Mouse (Mus musculus): ENCODE data around the gene Plxnd1. TPM values are rescaled to one million over a fixed set of nuclear protein-coding genes. Genes with fewer than 3 reads are reported as not detected.

The Plxnd1 gene
- total RNA-seq, 2 experiments from 2014 or later: 127 to 131 TPM

DNA sequence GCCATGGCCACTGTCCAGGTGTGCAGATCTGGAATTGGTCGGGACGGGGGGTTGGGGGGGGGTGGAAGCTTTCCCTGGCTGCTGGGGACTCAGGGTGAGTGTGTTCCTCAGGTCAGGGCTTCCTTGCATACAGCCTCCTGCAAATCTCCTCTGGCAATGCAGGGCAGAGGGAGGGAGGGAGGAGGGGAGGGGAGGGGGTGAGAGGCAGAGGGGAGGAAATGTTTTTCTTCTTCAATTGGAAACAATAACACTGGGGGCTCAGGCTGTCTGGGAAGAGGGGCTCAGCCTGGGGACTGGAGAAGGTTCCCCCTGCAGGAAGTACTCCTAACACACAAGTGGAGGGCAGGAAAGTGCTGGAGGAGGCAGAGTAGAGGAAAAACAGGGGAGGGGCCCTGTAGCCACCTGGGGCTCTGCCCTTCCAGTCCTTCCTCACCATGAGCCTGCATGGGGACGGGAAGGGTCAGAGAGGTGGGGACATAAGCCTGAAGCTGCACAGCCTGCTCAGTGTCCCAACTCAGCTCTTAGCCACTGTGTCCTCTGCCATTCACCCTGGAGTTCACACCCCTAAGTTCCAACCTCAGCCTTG, 3.0 kb upstream of the Plxnd1 start:
- DNase-seq (ENCODE audit: extremely low spot score in 1 of 2, low spot score in 2 of 2): no peak
- TF ChIP-seq CTCF (IDR thresholded peaks at IDR 0.05): no peak
- H3K4me3 ChIP-seq: no peak overlapping the region
- intact Hi-C loops (cut with DNase I): loop anchor here (2.0 kb wide), 1 partner anchor 97 kb away; no protein-coding TSS in a partner anchor
- no peak overlapping the region for H3K27ac ChIP-seq

DNA sequence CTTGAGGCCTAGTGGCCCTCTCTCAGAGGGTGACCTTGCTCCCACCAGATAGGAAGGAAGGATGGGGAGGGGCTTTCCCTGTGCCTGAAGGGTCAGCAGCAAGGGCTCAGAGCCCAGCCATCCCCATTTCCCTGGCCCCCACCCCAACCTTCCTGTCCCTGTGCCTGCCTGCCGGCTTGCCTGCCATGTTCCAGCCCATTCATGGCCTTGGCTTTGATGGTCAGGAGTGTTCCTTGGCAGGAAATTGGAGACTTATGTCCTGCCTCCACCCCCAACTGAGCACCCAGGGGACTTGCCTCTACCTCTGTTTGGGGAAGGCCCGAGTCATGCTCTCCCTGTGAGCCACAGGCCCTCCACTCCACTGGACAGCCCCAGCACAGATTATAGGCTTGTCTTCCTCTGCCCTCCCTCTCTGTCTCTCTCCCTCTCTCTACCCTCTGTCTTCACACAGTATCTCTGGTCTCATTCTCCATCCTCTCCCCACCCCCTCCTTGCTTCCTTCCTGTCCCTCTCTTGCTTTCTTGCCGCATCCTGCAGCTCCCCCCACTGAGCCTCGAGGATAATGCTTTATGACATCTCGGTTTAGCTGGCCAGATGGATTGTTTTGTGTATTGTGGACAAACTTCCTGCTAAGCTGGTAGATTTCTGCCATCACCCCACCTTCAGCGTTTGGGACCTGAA, 1.5 kb upstream of the Plxnd1 start:
- intact Hi-C loops (cut with DNase I): loop anchor here (2.0 kb wide), 1 partner anchor 96 kb away; no protein-coding TSS in a partner anchor
- no peak for DNase-seq (ENCODE audit: extremely low spot score in 1 of 2, low spot score in 2 of 2)
- TF ChIP-seq CTCF (IDR thresholded peaks at IDR 0.05): peak; percentile 33
- H3K27ac ChIP-seq: peak overlapping the region; percentile 48
- no peak overlapping the region for H3K4me3 ChIP-seq

DNA sequence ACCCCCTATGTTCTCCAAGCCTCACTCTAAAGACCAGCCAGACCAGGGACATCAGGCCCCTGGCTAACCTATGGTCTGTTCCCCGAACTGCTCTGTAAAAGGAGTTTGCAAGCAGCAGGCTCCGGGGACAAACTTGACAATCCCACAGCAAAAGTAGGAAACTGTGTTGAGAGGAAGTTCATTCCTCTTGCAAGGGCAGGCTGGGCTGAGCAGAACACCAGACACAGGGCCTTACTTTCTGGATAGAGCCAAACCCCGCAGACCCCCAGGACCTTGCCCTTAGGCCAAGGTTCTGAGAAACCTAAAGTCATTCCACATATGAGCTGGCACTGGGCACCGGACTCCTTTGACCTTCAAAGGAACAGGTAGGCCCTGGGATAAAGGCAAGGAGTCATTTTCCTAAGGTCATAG, 731 bp upstream of the Plxnd1 start:
- Histone ChIP-seq H3K4me3 (no peak overlapping the region), H3K27ac (peak overlapping the region; percentile 44)
- DNase-seq (ENCODE audit: extremely low spot score in 1 of 2, low spot score in 2 of 2): no peak
- intact Hi-C loops (cut with DNase I): no loop called here
- no peak for TF ChIP-seq CTCF (IDR thresholded peaks at IDR 0.05)

DNA sequence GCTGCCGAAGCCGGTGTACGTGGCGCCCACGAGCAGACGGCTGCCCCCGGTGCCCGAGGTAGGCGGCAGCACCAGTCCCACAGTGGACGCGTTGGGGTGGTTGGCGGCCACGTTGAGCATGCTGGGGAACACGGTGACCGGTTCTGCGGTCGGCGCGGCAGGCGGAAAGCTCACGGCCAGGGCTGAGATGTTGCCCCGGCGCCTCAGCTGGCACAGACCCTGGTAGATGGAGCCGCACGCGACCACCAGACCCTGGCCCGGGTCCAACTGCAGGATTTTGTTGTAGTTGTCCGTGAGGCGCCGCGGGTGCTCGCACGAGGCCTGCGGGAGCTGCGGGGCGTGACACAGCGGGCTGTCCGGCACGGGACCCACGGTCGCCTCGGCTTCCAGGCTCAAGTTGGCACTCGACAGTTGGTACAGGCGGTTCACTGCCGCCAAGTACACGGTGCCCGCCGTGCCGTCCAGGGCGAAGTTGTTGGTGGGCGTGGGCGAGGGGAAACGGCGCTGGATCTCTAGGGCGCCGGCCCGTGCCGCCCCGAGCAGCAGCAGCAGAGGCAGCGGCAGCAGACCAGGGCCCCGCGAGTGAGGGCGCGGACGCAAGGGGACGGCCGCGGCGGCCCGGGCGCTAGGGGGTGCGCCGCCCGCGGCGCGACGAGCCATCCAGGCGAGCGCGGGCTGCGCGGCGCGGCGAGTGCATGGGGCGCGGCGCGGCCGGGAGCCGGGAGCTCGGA, 494 bp downstream of the Plxnd1 start:
- Histone ChIP-seq H3K4me3 (peak overlapping the region; percentile 73), H3K27ac (peak overlapping the region; percentile 89)
- TF ChIP-seq CTCF (IDR thresholded peaks at IDR 0.05): no peak
- intact Hi-C loops (cut with DNase I): loop anchor here (5.0 kb wide), 1 partner anchor 142 kb away; the partner anchor contains the start of genes Ift122 and Mbd4
- no peak for DNase-seq (ENCODE audit: extremely low spot score in 1 of 2, low spot score in 2 of 2)

DNA sequence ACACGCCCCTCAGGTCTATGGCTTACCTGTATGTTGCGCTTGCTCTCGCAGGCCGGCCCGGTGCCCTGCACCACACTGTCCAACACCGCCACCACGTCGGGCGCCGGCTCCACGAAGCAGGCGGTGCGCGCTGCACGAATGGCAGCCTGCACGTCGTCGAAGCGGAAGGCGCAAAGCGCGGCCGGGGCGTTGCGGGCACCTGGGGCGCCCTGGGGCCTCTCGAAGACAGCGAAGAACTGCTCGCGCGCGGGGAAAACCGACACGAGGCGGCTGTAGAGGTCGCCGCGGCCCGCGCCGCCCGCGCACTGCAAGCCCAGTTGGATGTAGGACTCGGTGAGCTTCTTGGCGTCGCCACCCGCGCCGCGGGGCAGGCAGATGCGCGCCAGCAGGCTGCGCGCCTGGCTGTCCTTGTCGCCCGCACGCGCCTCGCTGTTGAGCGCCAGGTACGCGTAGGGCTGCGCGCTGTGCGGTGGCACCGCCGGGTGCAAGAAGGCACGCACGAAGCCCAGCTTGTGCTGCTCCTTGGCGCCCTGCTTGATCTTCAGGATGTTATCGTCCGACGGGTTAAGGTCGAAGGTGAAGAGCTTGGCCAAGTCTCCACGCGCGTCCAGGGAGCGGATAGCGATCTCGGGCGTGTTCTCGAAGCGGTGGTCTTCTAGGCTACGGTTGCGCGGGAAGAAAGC, 1.2 kb downstream of the Plxnd1 start:
- Histone ChIP-seq H3K4me3 (peak overlapping the region; percentile 73), H3K27ac (peak overlapping the region; percentile 89)
- DNase-seq (ENCODE audit: extremely low spot score in 1 of 2, low spot score in 2 of 2): peak; percentile 50 to 61
- intact Hi-C loops (cut with DNase I): loop anchor here (5.0 kb wide), 1 partner anchor 141 kb away; the partner anchor contains the start of genes Ift122 and Mbd4
- TF ChIP-seq CTCF (IDR thresholded peaks at IDR 0.05): no peak

DNA sequence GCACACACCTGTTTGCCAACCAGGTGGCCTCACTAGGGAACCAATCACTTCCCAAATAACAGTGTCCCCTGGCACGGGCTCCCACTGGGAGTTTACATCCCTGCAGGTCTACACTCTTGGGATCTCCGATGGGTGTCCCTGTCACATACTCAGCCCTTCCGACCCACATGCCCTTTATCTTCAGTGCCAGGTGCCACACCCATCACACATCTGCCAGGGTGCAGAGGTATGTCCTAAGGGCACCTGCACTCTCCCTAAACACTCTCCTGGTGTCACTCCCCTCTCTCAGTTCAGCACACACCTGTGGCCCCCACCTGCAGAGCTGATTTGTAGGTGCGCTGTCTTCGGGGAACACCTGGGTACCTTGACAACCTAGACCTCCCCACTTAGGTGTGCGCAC, 1.8 kb downstream of the Plxnd1 start:
- H3K27ac ChIP-seq: peak overlapping the region; percentile 89
- intact Hi-C loops (cut with DNase I): loop anchor here (5.0 kb wide), 1 partner anchor 141 kb away; the partner anchor contains the start of genes Ift122 and Mbd4

DNA sequence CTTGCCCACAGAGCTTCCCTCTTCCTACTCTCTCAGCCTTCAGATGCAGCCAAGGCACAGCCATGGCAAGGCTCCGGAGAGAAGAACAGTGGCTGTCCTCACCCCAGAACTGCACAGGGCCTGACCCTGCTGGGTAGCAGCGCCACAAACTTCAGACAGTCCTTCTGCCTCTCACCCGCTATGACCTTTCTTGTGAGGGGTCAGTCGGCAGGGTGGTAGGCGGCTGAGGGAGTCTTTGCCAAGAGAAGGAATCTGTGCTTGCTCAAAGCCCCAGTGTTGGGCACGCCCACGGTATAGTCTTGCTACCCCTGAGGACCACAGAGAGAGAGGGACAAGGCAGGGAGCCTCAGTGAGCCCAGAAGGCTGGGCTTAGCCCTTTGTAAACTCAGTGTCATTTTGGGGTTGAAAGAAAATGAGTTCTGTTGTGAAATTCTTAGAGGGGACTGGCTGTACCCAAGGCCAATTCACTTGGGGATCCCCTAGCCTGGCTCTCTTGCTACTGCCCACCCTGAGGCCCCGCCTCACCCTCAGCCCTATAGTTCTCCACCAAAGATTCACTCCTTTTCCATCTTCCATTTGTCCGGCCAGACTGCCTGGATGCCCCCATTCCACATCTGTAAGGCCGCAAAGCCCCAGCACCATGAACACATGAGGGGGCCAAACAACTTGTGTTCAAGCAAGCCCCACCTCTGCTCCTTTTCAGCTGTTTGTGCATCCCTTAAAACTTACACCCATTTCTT, 2.8 kb downstream of the Plxnd1 start:
- intact Hi-C loops (cut with DNase I): loop anchor here (5.0 kb wide), 1 partner anchor 140 kb away; the partner anchor contains the start of genes Ift122 and Mbd4
- no peak for DNase-seq (ENCODE audit: extremely low spot score in 1 of 2, low spot score in 2 of 2)

More for the DNA sequence above, 1.8 kb downstream of the Plxnd1 start:
- TF ChIP-seq CTCF (IDR thresholded peaks at IDR 0.05): no peak
- H3K4me3 ChIP-seq: peak overlapping the region; percentile 73
- no peak for DNase-seq (ENCODE audit: extremely low spot score in 1 of 2, low spot score in 2 of 2)

DNA sequence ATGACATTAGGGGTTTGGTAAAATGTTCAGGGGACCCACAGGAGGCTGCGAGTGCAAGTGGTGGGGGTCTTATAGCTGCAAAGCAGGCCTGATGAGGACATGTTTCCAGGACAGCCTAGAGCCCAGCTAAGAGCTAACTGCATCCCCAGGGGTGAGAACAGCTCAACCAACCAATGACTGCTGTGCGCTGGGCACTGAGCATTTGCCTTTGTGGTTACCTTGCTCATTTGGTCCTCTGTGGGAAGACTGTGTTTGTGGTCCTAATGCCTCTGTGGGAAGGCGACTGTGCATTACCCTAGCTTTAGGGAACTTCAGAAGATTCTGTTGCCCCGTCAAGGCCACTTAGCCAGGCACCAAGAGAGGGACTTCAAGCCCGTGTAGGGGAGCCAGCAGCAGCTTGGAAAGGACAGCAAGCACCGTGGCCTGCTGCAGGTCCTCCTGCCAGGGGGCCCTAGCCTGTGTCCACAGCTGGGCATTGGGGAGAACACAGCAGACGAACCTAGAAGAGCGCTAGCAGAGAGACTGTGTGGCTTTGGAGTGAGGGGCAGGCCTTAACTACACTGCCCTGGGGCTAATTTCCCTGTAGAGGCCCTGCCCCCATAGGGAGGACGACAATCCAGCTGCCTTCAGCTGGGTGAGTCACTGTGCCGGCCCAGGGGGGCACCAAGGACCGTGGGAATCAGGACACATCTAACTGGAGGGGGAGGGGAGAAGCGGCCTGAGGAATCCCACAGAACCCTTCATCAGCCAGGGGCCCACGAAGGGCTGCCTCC, 3.5 kb downstream of the Plxnd1 start:
- Histone ChIP-seq H3K4me3 (peak overlapping the region; percentile 73), H3K27ac (peak overlapping the region; percentile 89)
- intact Hi-C loops (cut with DNase I): loop anchor here (5.0 kb wide), 1 partner anchor 139 kb away; the partner anchor contains the start of genes Ift122 and Mbd4
- DNase-seq (ENCODE audit: extremely low spot score in 1 of 2, low spot score in 2 of 2): no peak
- TF ChIP-seq CTCF (IDR thresholded peaks at IDR 0.05): no peak

More for the DNA sequence above, 2.8 kb downstream of the Plxnd1 start:
- Histone ChIP-seq H3K27ac (peak overlapping the region; percentile 89), H3K4me3 (peak overlapping the region; percentile 73)
- TF ChIP-seq CTCF (IDR thresholded peaks at IDR 0.05): no peak

DNA sequence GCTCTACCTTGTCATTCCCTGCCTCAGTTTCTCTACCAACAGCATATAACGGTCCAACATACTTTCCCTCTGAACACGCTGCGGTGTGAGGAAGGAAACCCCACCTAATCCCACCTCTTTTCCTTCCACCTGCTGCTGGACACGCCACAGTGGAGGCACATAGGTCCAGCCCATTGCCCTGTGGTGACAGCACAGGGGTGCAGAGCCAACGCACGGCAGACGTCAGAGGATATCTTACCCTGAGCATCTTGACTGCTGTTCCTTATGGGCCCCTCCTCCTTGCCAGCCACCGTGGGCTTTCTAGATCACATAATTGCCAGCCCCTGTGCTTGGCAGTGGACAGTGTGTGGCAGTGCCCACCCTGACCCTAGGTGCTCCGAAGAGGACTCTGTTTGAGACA, 4.3 kb downstream of the Plxnd1 start:
- H3K4me3 ChIP-seq: peak overlapping the region; percentile 73
- H3K27ac ChIP-seq: peak overlapping the region; percentile 89
- no peak for TF ChIP-seq CTCF (IDR thresholded peaks at IDR 0.05)
- no peak for DNase-seq (ENCODE audit: extremely low spot score in 1 of 2, low spot score in 2 of 2)
- intact Hi-C loops (cut with DNase I): loop anchor here (5.0 kb wide), 1 partner anchor 138 kb away; the partner anchor contains the start of genes Ift122 and Mbd4

DNA sequence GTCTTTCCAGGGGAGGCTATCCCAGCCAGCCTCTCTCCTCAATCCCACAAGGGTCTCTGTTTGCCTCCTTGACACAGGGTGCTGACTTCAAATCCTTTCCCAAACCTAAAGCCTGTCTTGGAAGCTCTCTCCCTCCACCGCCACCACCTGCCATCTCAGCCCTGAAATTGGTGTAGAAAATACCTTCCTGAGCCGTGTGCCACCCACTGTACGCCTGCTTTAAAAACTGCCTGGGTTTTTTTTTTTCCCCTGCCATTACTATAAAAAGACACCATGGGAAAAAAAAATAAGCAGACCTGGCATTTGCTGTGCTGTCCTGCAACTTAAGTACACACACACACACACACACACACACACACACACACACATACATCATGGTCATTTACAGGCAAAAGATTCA, 4.7 kb downstream of the Plxnd1 start:
- DNase-seq (ENCODE audit: extremely low spot score in 1 of 2, low spot score in 2 of 2): no peak
- Histone ChIP-seq H3K27ac (peak overlapping the region; percentile 80), H3K4me3 (no peak overlapping the region)
- no peak for TF ChIP-seq CTCF (IDR thresholded peaks at IDR 0.05)
- intact Hi-C loops (cut with DNase I): loop anchor here (5.0 kb wide), 1 partner anchor 138 kb away; the partner anchor contains the start of genes Ift122 and Mbd4

All from left cerebral cortex, adult 2 months (tissue).